Mouse (Mus musculus) liver, embryonic 15.5 days (tissue): ENCODE data around the gene Jade2. TPM values are rescaled to one million over a fixed set of nuclear protein-coding genes. Genes with fewer than 3 reads are reported as not detected.

ENCODE experiments used
- ATAC-seq: fragments of 200-750 bp; cut with Nextera tagmentation; 2 replicates; pipeline ENCODE4 v1.8.0; 2017; ENCODE audit warnings: moderate number of reproducible peaks, mild to moderate bottlenecking, moderate library complexity; ENCODE audit not compliant: insufficient read depth
- H3K27ac ChIP-seq: fragments of 300-500 bp; sonication (generic); replicated peaks from 2 replicates; pipeline ENCODE4 v1.5.1; 2015; ENCODE audit warnings: mild to moderate bottlenecking, inconsistent platforms
- H3K27me3 ChIP-seq: fragments of 300-500 bp; sonication (generic); 2 replicates; pipeline ENCODE4 v1.6.1; 2015; ENCODE audit warnings: mild to moderate bottlenecking, inconsistent platforms
- H3K36me3 ChIP-seq: fragments of 300-500 bp; sonication (generic); replicated peaks from 2 replicates; pipeline ENCODE4 v1.6.1; 2015; ENCODE audit warnings: moderate library complexity, mild to moderate bottlenecking, inconsistent platforms
- H3K4me1 ChIP-seq: fragments of 300-500 bp; sonication (generic); replicated peaks from 2 replicates; pipeline ENCODE4 v1.6.1; 2015; ENCODE audit warnings: inconsistent platforms
- H3K4me2 ChIP-seq: fragments of 300-500 bp; sonication (generic); 2 replicates; pipeline ENCODE4 v1.6.1; 2015; ENCODE audit warnings: moderate library complexity, mild to moderate bottlenecking, inconsistent platforms
- H3K4me3 ChIP-seq: fragments of 300-500 bp; sonication (generic); replicated peaks from 2 replicates; pipeline ENCODE4 v1.5.1; 2015; ENCODE audit warnings: mild to moderate bottlenecking, inconsistent platforms
- H3K9ac ChIP-seq: fragments of 300-500 bp; sonication (generic); 2 replicates; pipeline ENCODE4 v1.6.1; 2015; ENCODE audit warnings: moderate library complexity, mild to moderate bottlenecking, inconsistent platforms
- H3K9me3 ChIP-seq: fragments of 300-500 bp; sonication (generic); replicated peaks from 2 replicates; pipeline ENCODE4 v1.6.1; 2016; ENCODE audit warnings: inconsistent platforms
- WGBS: fragments of 180-500 bp; shearing (Covaris S2); methylation state at CpG from one replicate; pipeline ENCODE4 v1.1.7; 2015; ENCODE audit warnings: mixed read lengths; ENCODE audit not compliant: insufficient replicate concordance; 5-methylcytosine and 5-hydroxymethylcytosine counted together
- polyA plus RNA-seq: library from polyadenylated mRNA; unstranded; fragments of >200 nt; fragmentation: Nextera tagmentation; extraction: Ambion mirVana; gene quantifications from 2 replicates; pipeline ENCODE4 v1.2.1, GENCODE M21; 2015

Gene Jade2
- polyA plus RNA-seq, 1 experiment from 2014 or later, result 0.69 TPM

GRCm38 (mm10) chr11:51843898-51844297, 13.6 kb downstream of the Jade2 start:
- no peak overlapping the region for H3K27ac ChIP-seq
- H3K4me1 ChIP-seq, result peaks cover 70% of the 10 kb centered on the region
- ATAC-seq, result no peak
- no peaks in the 10 kb centered on the region for H3K36me3 ChIP-seq
- no peak overlapping the region for H3K4me3 ChIP-seq
- no peaks in the 10 kb centered on the region for H3K9me3 ChIP-seq
- H3K27me3 ChIP-seq, result no peaks in the 10 kb centered on the region
- no peak overlapping the region for H3K4me2 ChIP-seq
- no peak overlapping the region for H3K9ac ChIP-seq

GRCm38 (mm10) chr11:51843168-51843567, 14.3 kb downstream of the Jade2 start:
- WGBS, result 74% methylated on average over 4 of the region's 4 CpGs
- H3K4me3 ChIP-seq, result no peak overlapping the region
- ATAC-seq, result no peak

DNA sequence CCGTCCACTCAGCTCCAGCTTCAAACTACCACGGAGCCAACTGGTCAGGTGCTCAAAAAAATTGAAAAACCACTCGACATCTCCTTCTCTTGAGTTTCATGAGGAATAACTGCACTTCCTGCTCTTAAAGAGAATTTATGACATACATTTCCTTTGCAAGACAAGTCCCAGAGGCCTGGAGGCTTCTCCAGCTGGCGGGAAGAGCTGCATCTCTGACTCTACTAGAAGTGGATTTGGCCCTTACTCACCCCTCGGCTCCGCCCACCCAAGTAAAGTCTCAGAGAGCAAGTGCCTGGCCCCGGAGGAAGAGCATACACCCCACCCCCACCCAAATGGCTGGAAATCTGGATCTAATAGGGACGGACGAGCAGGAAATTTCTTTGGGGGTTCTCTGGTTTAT, 16.3 kb downstream of the Jade2 start:
- Histone ChIP-seq H3K4me3 (peak overlapping the region; percentile 24), H3K9me3 (no peaks in the 10 kb centered on the region), H3K9ac (peak overlapping the region; percentile 57), H3K27ac (peak overlapping the region; percentile 90), H3K27me3 (no peaks in the 10 kb centered on the region), H3K4me1 (peaks cover 69% of the 10 kb centered on the region), H3K4me2 (peak overlapping the region; percentile 64), H3K36me3 (no peaks in the 10 kb centered on the region)
- 41% methylated on average over 9 of the region's 9 CpGs for WGBS
- ATAC-seq, result peak; percentile 65

More at GRCm38 (mm10) chr11:51843168-51843567, 14.3 kb downstream of the Jade2 start:
- no peaks in the 10 kb centered on the region for H3K9me3 ChIP-seq
- H3K27ac ChIP-seq, result peak overlapping the region; percentile 21; the same call in 1 of the 2 replicates
- peaks cover 70% of the 10 kb centered on the region for H3K4me1 ChIP-seq
- no peaks in the 10 kb centered on the region for H3K36me3 ChIP-seq
- H3K27me3 ChIP-seq, result no peaks in the 10 kb centered on the region
- no peak overlapping the region for H3K9ac ChIP-seq
- H3K4me2 ChIP-seq, result no peak overlapping the region

DNA sequence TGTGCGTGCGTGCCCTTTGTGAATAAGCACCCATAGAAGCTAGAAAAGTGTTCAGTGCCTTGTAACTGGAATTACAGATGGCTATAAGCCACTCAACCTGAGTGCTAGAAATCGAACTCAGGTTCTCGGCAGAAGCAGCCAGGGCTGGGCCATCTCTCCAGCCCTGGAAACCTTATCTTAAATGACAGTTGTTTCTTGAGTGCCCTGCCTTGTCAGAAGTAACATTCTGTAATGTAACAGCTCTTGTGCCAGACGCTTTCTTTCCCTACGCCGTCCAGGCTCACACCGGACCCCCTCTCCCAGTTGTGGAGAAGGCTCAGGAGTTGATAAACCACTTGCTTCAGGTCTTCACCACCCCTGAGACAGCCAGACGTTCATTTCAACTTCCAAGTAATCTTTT, 16.8 kb downstream of the Jade2 start:
- peak overlapping the region; percentile 64 for H3K4me2 ChIP-seq
- no peaks in the 10 kb centered on the region for H3K36me3 ChIP-seq
- H3K4me3 ChIP-seq, result peak overlapping the region; percentile 24
- H3K27me3 ChIP-seq, result no peaks in the 10 kb centered on the region
- H3K9ac ChIP-seq, result peak overlapping the region; percentile 57
- peaks cover 71% of the 10 kb centered on the region for H3K4me1 ChIP-seq
- H3K9me3 ChIP-seq, result no peaks in the 10 kb centered on the region
- ATAC-seq, result peak; percentile 86
- peak overlapping the region; percentile 90 for H3K27ac ChIP-seq
- 20% methylated on average over 9 of the region's 9 CpGs for WGBS

DNA sequence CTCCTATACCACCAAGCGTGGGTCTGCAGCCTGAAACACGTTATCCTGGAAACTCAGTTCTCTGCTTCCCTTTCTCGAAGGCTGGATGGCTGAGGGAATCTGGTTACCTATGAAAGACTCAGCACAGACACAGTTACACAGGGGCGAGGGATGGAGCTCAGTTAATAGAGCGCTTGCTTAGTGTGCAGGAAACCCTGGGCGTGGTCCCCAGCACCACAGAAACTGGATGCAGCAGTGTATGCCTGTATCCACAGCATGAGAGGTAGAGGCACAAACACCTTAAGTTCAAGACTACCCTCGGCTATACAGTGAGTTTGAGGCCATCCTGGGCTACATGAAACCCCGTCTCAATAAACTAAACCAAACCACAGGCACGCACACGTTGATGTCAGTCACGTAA, 17.5 kb downstream of the Jade2 start:
- Histone ChIP-seq H3K9ac (peak overlapping the region; percentile 57; the same call in 1 of the 2 replicates), H3K9me3 (no peaks in the 10 kb centered on the region), H3K27me3 (no peaks in the 10 kb centered on the region), H3K4me3 (no peak overlapping the region), H3K27ac (peak overlapping the region; percentile 90), H3K4me2 (peak overlapping the region; percentile 64), H3K4me1 (peaks cover 76% of the 10 kb centered on the region), H3K36me3 (no peaks in the 10 kb centered on the region)
- peak; percentile 57 for ATAC-seq
- 75% methylated on average over 11 of the region's 11 CpGs for WGBS

- H3K27me3 ChIP-seq, result no peaks in the 10 kb centered on the region
- H3K9me3 ChIP-seq, result no peaks in the 10 kb centered on the region
- H3K4me1 ChIP-seq, result peaks cover 76% of the 10 kb centered on the region
- peaks cover 7% of the 10 kb centered on the region; the same call in 1 of the 2 replicates for H3K36me3 ChIP-seq
- ATAC-seq, result peak; percentile 38; the same call in 1 of the 2 replicates
- peak overlapping the region; percentile 90 for H3K27ac ChIP-seq
- no peak overlapping the region for H3K9ac ChIP-seq
- H3K4me2 ChIP-seq, result 0 out of 2 replicates have a peak overlapping the region, but pooled peaks have one; percentile 2
- 70% methylated on average over 2 of the region's 2 CpGs for WGBS
- no peak overlapping the region for H3K4me3 ChIP-seq
These were observed 18.3 kb downstream of the Jade2 start for GRCm38 (mm10) chr11:51839106-51839505.

- 64% methylated on average over 8 of the region's 8 CpGs for WGBS
- Histone ChIP-seq H3K36me3 (peaks cover 7% of the 10 kb centered on the region; the same call in 1 of the 2 replicates), H3K27ac (peak overlapping the region; percentile 90), H3K4me3 (no peak overlapping the region), H3K9me3 (no peaks in the 10 kb centered on the region), H3K9ac (no peak overlapping the region), H3K27me3 (no peaks in the 10 kb centered on the region), H3K4me2 (no peak overlapping the region), H3K4me1 (peaks cover 87% of the 10 kb centered on the region)
- ATAC-seq, result no peak
These were observed 20.0 kb downstream of the Jade2 start for GRCm38 (mm10) chr11:51837164-51838153.

DNA sequence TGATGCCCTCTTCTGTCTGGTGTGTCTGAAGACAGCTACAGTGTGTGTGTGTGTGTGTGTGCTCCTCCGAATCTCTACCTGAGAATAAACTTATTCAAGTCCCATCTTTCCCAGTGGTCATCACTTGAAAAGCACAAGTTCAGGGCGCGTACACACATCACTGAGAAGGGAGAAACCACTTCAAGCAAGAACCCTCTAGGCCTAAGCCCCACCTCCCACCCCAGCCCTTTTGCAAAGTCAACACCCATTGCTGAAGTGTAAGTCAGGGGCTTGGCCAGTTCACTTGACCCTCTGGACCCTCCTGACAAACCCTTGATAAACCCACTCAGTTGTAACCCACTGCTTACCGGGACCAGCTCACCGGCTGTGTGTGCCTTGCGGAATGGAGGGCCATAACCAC, 20.9 kb downstream of the Jade2 start:
- Histone ChIP-seq H3K4me2 (no peak overlapping the region), H3K9ac (no peak overlapping the region), H3K9me3 (no peaks in the 10 kb centered on the region), H3K27ac (peak overlapping the region; percentile 90; the same call in 1 of the 2 replicates), H3K27me3 (no peaks in the 10 kb centered on the region), H3K4me1 (peaks cover 87% of the 10 kb centered on the region), H3K36me3 (peaks cover 7% of the 10 kb centered on the region; the same call in 1 of the 2 replicates), H3K4me3 (no peak overlapping the region)
- no peak for ATAC-seq
- 92% methylated on average over 6 of the region's 6 CpGs for WGBS

DNA sequence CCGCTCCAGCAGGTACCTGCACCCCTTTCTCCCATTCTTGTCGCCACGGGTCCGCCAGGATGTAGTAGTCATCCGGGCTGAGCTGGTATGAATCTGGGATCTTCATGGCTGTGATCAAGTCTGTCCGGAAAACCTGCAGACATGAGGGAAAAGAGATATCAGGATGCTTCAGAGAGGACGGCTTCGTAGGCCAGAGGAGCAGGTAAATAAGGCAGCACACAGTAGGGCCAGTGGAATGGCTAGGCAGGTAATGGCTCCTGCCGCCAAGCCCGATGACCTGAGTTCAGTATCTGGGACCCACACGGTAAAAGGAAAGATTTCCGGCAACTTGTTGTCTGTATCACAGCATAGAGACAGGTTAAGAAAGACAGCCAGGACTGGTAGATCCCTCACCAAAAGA, 21.9 kb downstream of the Jade2 start:
- Histone ChIP-seq H3K4me1 (peaks cover 86% of the 10 kb centered on the region), H3K27me3 (no peaks in the 10 kb centered on the region), H3K36me3 (peaks cover 7% of the 10 kb centered on the region; the same call in 1 of the 2 replicates), H3K27ac (0 out of 2 replicates have a peak overlapping the region, but pooled peaks have one; percentile 90), H3K9me3 (no peaks in the 10 kb centered on the region), H3K4me3 (no peak overlapping the region), H3K9ac (no peak overlapping the region), H3K4me2 (no peak overlapping the region)
- ATAC-seq, result no peak
- 88% methylated on average over 12 of the region's 12 CpGs for WGBS

GRCm38 (mm10) chr11:51834067-51834411, 23.4 kb downstream of the Jade2 start:
- no peaks in the 10 kb centered on the region for H3K9me3 ChIP-seq
- H3K4me3 ChIP-seq, result no peak overlapping the region
- H3K4me1 ChIP-seq, result peaks cover 70% of the 10 kb centered on the region
- H3K27me3 ChIP-seq, result no peaks in the 10 kb centered on the region
- no peak for ATAC-seq
- no peak overlapping the region for H3K27ac ChIP-seq
- no peak overlapping the region for H3K9ac ChIP-seq
- H3K4me2 ChIP-seq, result no peak overlapping the region
- 89% methylated on average over 8 of the region's 8 CpGs for WGBS
- peaks cover 13% of the 10 kb centered on the region for H3K36me3 ChIP-seq

DNA sequence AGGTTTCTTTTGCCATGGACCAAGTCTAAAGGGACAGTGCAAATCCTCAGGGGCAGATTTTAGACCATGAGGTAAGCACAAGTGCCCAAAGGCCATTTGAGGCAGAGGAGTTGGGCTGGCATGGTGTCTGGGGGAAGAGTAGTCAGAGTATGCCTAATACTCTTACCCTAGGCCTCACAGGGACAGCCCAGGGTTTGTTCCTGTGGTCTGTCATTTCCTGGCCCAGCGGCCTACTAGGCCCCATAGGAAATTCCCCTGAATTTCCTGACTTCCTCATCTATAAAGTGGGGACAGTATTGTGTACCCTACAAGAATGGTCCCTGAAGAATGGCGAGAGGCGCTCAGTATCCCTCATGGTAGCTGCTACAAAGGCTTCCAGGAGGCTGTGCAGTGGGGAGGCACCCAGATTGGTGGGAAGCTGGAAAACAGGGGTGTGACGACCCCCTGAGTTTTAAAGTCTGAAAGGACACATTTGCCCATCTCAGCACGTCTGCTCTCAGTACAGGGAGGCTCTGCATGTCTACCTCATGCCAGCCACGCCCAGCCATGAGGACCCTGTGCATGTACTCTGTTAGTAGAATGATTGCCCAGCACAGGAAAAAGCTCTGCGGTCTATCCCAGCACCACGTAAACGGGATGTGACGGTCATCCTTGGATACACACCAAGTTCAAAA, 23.9 kb downstream of the Jade2 start:
- 68% methylated on average over 10 of the region's 10 CpGs for WGBS
- H3K36me3 ChIP-seq, result peaks cover 13% of the 10 kb centered on the region
- H3K9ac ChIP-seq, result no peak overlapping the region; the same call in 1 of the 2 replicates
- H3K4me3 ChIP-seq, result no peak overlapping the region
- ATAC-seq, result no peak
- H3K27ac ChIP-seq, result peak overlapping the region; percentile 68
- H3K27me3 ChIP-seq, result no peaks in the 10 kb centered on the region
- no peak overlapping the region for H3K4me2 ChIP-seq
- H3K4me1 ChIP-seq, result peaks cover 65% of the 10 kb centered on the region
- no peaks in the 10 kb centered on the region for H3K9me3 ChIP-seq
